Mouse (Mus musculus) bone marrow, adult 2 months (tissue): ENCODE data around the gene Sec24a.

Experiments
- CTCF ChIP-seq: fragments of 200-500 bp; IDR thresholded peaks from 2 replicates; pipeline ENCODE4 v1.5.1; 2011; ENCODE audit warnings: low read length, control low read depth; ENCODE audit not compliant: control insufficient read depth, insufficient read depth
- POLR2A ChIP-seq: fragments of 200-500 bp; IDR thresholded peaks from 2 replicates; pipeline ENCODE4 v1.6.1; 2011; ENCODE audit warnings: low read depth, mild to moderate bottlenecking, control low read depth, low read length, borderline replicate concordance; ENCODE audit not compliant: control insufficient read depth

DNA sequence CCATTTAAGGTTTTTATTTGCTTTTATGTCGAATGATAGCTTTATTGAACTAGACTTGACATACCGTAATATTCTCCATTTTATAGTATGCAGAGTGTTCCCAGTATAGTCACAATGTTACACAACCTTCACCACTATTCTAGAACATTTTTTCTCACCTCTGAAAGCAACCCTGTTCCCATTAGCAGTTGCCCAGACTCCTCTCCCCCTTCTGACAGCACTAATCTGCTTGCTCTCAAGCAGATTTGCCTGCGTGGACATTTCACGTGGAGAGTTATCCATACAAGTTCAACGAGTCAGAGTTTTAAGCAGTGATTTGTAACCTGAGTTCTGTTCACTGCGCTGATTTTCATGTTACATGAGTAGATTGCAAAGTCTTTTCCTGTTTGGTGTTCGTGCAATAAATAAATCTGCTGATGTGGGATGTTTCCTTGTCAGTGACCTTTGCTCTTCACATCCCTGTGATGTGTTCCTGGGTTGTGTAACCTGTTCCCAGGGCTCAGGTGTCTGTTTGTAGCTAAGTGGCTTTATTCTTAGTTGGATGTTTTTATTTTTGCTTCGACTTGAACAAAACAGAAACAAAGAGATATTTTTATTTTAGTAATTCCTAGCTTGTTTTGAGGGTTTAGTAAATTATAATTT lies 4.3 kb upstream of the Sec24a start:
- TF ChIP-seq CTCF (no peak), POLR2A (no peak)
